Mouse (Mus musculus) liver, embryonic 12.5 days (tissue): ENCODE measurements around the gene Uspl1. TPM values are rescaled to one million over a fixed set of nuclear protein-coding genes. Genes with fewer than 3 reads are reported as not detected.

ENCODE experiments used
- ATAC-seq: fragments of 200-750 bp; cut with Nextera tagmentation; 2 replicates; pipeline ENCODE4 v1.8.0; 2017; ENCODE audit warnings: moderate number of reproducible peaks, mild to moderate bottlenecking, moderate library complexity
- H3K27ac ChIP-seq: fragments of 300-500 bp; sonication (generic); 2 replicates; pipeline ENCODE4 v1.5.1; 2016; ENCODE audit warnings: mild to moderate bottlenecking
- H3K27me3 ChIP-seq: fragments of 300-500 bp; sonication (generic); replicated peaks from 2 replicates; pipeline ENCODE4 v1.6.1; 2016; ENCODE audit warnings: mild to moderate bottlenecking, moderate library complexity
- H3K36me3 ChIP-seq: fragments of 300-500 bp; sonication (generic); 2 replicates; pipeline ENCODE4 v1.6.1; 2016; ENCODE audit warnings: mild to moderate bottlenecking, moderate library complexity
- H3K4me1 ChIP-seq: fragments of 300-500 bp; sonication (generic); 2 replicates; pipeline ENCODE4 v1.6.1; 2016
- H3K4me2 ChIP-seq: fragments of 300-500 bp; sonication (generic); 2 replicates; pipeline ENCODE4 v1.6.1; 2016; ENCODE audit warnings: mild to moderate bottlenecking, moderate library complexity
- H3K4me3 ChIP-seq: fragments of 300-500 bp; sonication (generic); 2 replicates; pipeline ENCODE4 v1.5.1; 2016; ENCODE audit warnings: mild to moderate bottlenecking, moderate library complexity
- H3K9ac ChIP-seq: fragments of 300-500 bp; sonication (generic); 2 replicates; pipeline ENCODE4 v1.6.1; 2016; ENCODE audit warnings: mild to moderate bottlenecking, moderate library complexity
- H3K9me3 ChIP-seq: fragments of 300-500 bp; sonication (generic); replicated peaks from 2 replicates; pipeline ENCODE4 v1.6.1; 2016; ENCODE audit warnings: mild to moderate bottlenecking, moderate library complexity
- WGBS: fragments of 180-500 bp; shearing (Covaris S2); methylation state at CpG from one replicate; pipeline ENCODE4 v1.1.7; 2016; ENCODE audit not compliant: insufficient replicate concordance; 5-methylcytosine and 5-hydroxymethylcytosine counted together
- microRNA-seq: library from miRNA; unstranded; fragments of <30 nt; microRNA quantifications from one replicate; pipeline ENCODE4, GENCODE M21; 2017
- polyA plus RNA-seq: library from polyadenylated mRNA; unstranded; fragments of >200 nt; fragmentation: Nextera tagmentation; extraction: Ambion mirVana; gene quantifications from 2 replicates; pipeline ENCODE4 v1.2.1, GENCODE M21; 2016

The Uspl1 gene
- polyA plus RNA-seq, 1 experiment from 2014 or later, result 37.1 TPM

DNA sequence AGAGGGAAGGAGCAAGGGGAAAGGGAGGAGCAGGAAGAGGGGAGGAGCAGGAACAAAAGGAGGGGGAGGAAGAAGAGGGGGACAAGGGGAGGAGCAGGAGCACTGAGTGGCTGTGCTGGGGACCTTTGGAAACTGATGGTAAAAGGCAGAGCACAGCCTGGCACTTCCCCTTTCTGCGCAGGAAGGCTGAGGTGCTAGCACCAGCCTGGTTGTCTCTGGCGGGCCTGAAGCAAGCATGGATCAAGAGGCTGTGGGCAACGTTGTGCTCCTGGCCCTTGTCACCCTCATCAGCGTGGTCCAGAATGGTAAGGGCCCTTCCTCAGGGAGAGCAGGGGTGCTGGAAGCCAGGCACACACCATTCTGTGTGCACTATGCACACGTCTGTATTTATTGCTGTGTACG lies 80.7 kb downstream of the Uspl1 start:
- H3K9ac ChIP-seq, result no peak overlapping the region

More for the DNA sequence above, 80.7 kb downstream of the Uspl1 start:
- peak overlapping the region; percentile 27 for H3K4me2 ChIP-seq
- no peaks in the 10 kb centered on the region for H3K9me3 ChIP-seq
- 0 out of 2 replicates have a peak overlapping the region, but pooled peaks have one; percentile 14 for H3K4me3 ChIP-seq
- H3K36me3 ChIP-seq, result no peaks in the 10 kb centered on the region
- no peaks in the 10 kb centered on the region for H3K27me3 ChIP-seq
- 0 out of 2 replicates have a peak, but pooled peaks have one; percentile 20 for ATAC-seq
- H3K4me1 ChIP-seq, result peaks cover 18% of the 10 kb centered on the region
- H3K27ac ChIP-seq, result peak overlapping the region; percentile 42; the same call in 1 of the 2 replicates
- 22% methylated on average over 5 of the region's 6 CpGs for WGBS

Small RNAs within 50 kb of the gene (microRNA-seq; reads per million reads assigned to microRNA genes)
- gene Gm24105, result not detected

Other genes starting within 250 kb of the Uspl1 start
- 0.51 and 1.7 TPM in 2 replicates for gene Gm42791, start 189.2 kb upstream of the Uspl1 start, polyA plus RNA-seq
- 682 and 741 TPM in 2 replicates for gene Hmgb1, start 139 bp downstream of the Uspl1 start, polyA plus RNA-seq
- 17.9 and 18.6 TPM in 2 replicates for gene Alox5ap, start 80.4 kb downstream of the Uspl1 start, polyA plus RNA-seq
- 0.35 and 0.57 TPM in 2 replicates for gene Medag, start 227.4 kb downstream of the Uspl1 start, polyA plus RNA-seq